Mouse (Mus musculus): ENCODE measurements around the gene Cdc42bpg. TPM values are rescaled to one million over a fixed set of nuclear protein-coding genes. Genes with fewer than 3 reads are reported as not detected.

Gene Cdc42bpg
- total and polyA plus RNA-seq, 3 experiments, result 2.6 to 4.5 TPM; not detected in 1

GRCm38 (mm10) chr19:6333761-6334595 is 27.7 kb downstream of the Cdc42bpg start:
- TF ChIP-seq UBTF (IDR thresholded peaks at IDR 0.05; ENCODE audit: borderline replicate concordance, insufficient read depth, low read depth, low read length) (0 out of 2 replicates have a peak, but pooled peaks have one; percentile 35), MAX (IDR thresholded peaks at IDR 0.05; ENCODE audit: low read length) (0 out of 2 replicates have a peak, but pooled peaks have one; percentile 72), CHD1 (IDR thresholded peaks at IDR 0.05; ENCODE audit: low read depth, low read length) (0 out of 2 replicates have a peak, but pooled peaks have one; percentile 71), ZNF384 (IDR thresholded peaks at IDR 0.05; ENCODE audit: low read depth, low read length) (peak; percentile 43; the same call in 1 of the 2 replicates), MEF2A (IDR thresholded peaks at IDR 0.05; ENCODE audit: extremely low read depth, insufficient replicate concordance, low read depth, low read length, poor library complexity, severe bottlenecking) (no peak)
- H3K4me3 ChIP-seq (ENCODE audit: control insufficient read depth in 1 of 2, insufficient read depth in 1 of 2, low read depth in 2 of 2, low read length in 2 of 2), result peak overlapping the region; percentile 45 to 72
- H3K36me3 ChIP-seq (ENCODE audit: control insufficient read depth in 1 of 2, insufficient read depth in 2 of 2, low read length in 2 of 2), result peaks cover 0 to 11% of the 10 kb centered on the region in 2 experiments; a peak in 2 of 4 replicates
- no peaks in the 10 kb centered on the region for H3K27me3 ChIP-seq (ENCODE audit: control insufficient read depth in 1 of 2, insufficient read depth in 2 of 2, low read length in 2 of 2)
- DNase-seq (ENCODE audit: low read depth, low spot score), result peak; percentile 52
- H3K27ac ChIP-seq (ENCODE audit: control insufficient read depth, low read depth, low read length), result peak overlapping the region; percentile 74
- H3K9me3 ChIP-seq (replicated peaks; ENCODE audit: insufficient read depth, low read length), result no peaks in the 10 kb centered on the region
- peaks cover 3 to 15% of the 10 kb centered on the region in 2 experiments for H3K4me1 ChIP-seq (ENCODE audit: control insufficient read depth in 1 of 2, insufficient read depth in 2 of 2, low read length in 2 of 2)
- peaks cover 14% of the 10 kb centered on the region for H3K79me2 ChIP-seq (ENCODE audit: control insufficient read depth, insufficient read depth, low read length, poor library complexity)
- peak overlapping the region; percentile 81 for H3K9ac ChIP-seq (ENCODE audit: control insufficient read depth, low read depth, low read length, poor library complexity, severe bottlenecking)

- Histone ChIP-seq H3K4me1 (ENCODE audit: control insufficient read depth in 1 of 2, insufficient read depth in 2 of 2, low read length in 2 of 2) (peaks cover 3 to 15% of the 10 kb centered on the region in 2 experiments), H3K79me2 (ENCODE audit: control insufficient read depth, insufficient read depth, low read length, poor library complexity) (peaks cover 14% of the 10 kb centered on the region), H3K4me3 (ENCODE audit: control insufficient read depth in 1 of 2, insufficient read depth in 1 of 2, low read depth in 2 of 2, low read length in 2 of 2) (peak within 1 kb of the TSS; percentile 57 to 72), H3K9me3 (replicated peaks; ENCODE audit: insufficient read depth, low read length) (no peaks in the 10 kb centered on the region), H3K36me3 (ENCODE audit: control insufficient read depth in 1 of 2, insufficient read depth in 2 of 2, low read length in 2 of 2) (peaks cover 0 to 11% of the 10 kb centered on the region in 2 experiments; a peak in 2 of 4 replicates), H3K27me3 (ENCODE audit: control insufficient read depth in 1 of 2, insufficient read depth in 2 of 2, low read length in 2 of 2) (no peaks in the 10 kb centered on the region), H3K27ac (ENCODE audit: control insufficient read depth, low read depth, low read length) (peak within 1 kb of the TSS; percentile 74), H3K9ac (ENCODE audit: control insufficient read depth, low read depth, low read length, poor library complexity, severe bottlenecking) (peak within 1 kb of the TSS; percentile 81)
- peak; percentile 98 for DNase-seq (ENCODE audit: low read depth, low spot score)
- TF ChIP-seq GATA1 (IDR thresholded peaks at IDR 0.05; ENCODE audit: low read depth, low read length) (no peak), MYB (IDR thresholded peaks at IDR 0.05; ENCODE audit: low read depth, low read length) (no peak), USF2 (IDR thresholded peaks at IDR 0.05; ENCODE audit: borderline replicate concordance in 1 of 2, insufficient read depth in 1 of 2, low read depth in 1 of 2, low read length in 2 of 2) (no peak), EP300 (IDR thresholded peaks at IDR 0.05; ENCODE audit: low read depth in 1 of 2, low read length in 2 of 2) (no peak), NELFE (IDR thresholded peaks at IDR 0.05; ENCODE audit: low read depth, low read length) (peak; percentile 95), CTCF (IDR thresholded peaks at IDR 0.05 in 2 of 3, conservative IDR thresholded peaks at IDR 0.05 in 1 of 3; ENCODE audit: control insufficient read depth in 1 of 3, insufficient read depth in 1 of 3, low read depth in 2 of 3, low read length in 3 of 3, poor library complexity in 1 of 3, severe bottlenecking in 1 of 3) (peak; percentile 5 to 44 (median 28); a peak in 3 of 6 replicates), MEF2A (IDR thresholded peaks at IDR 0.05; ENCODE audit: extremely low read depth, insufficient replicate concordance, low read depth, low read length, poor library complexity, severe bottlenecking) (no peak), TAL1 (IDR thresholded peaks at IDR 0.05; ENCODE audit: low read length) (no peak), TCF12 (IDR thresholded peaks at IDR 0.05; ENCODE audit: low read depth, low read length) (peak; percentile 42; the same call in 1 of the 2 replicates), MAX (IDR thresholded peaks at IDR 0.05; ENCODE audit: low read length) (no peak; the same call in 1 of the 2 replicates), RAD21 (IDR thresholded peaks at IDR 0.05; ENCODE audit: low read depth, low read length) (no peak), SMC3 (IDR thresholded peaks at IDR 0.05; ENCODE audit: low read depth, low read length) (no peak), ETS1 (IDR thresholded peaks at IDR 0.05; ENCODE audit: low read depth, low read length) (no peak; the same call in 1 of the 2 replicates), MXI1 (IDR thresholded peaks at IDR 0.05; ENCODE audit: low read depth, low read length) (peak; percentile 71), POLR2A (IDR thresholded peaks at IDR 0.05; ENCODE audit: control insufficient read depth in 1 of 2, insufficient read depth in 1 of 2, low read depth in 1 of 2, low read length in 2 of 2, poor library complexity in 1 of 2) (peak; percentile 33 to 98; a peak in 3 of 4 replicates), CHD2 (IDR thresholded peaks at IDR 0.05; ENCODE audit: low read length) (no peak), JUND (IDR thresholded peaks at IDR 0.05; ENCODE audit: low read depth, low read length) (no peak), HCFC1 (IDR thresholded peaks at IDR 0.05; ENCODE audit: low read depth, low read length) (peak; percentile 99), POLR2AphosphoS2 (IDR thresholded peaks at IDR 0.05; ENCODE audit: low read length) (peak; percentile 93), ELF1 (IDR thresholded peaks at IDR 0.05; ENCODE audit: low read depth, low read length) (peak; percentile 69), MAZ (IDR thresholded peaks at IDR 0.05; ENCODE audit: low read depth, low read length) (peak; percentile 56; the same call in 1 of the 2 replicates), GABPA (IDR thresholded peaks at IDR 0.05; ENCODE audit: low read depth, low read length) (no peak), ZNF384 (IDR thresholded peaks at IDR 0.05; ENCODE audit: low read depth, low read length) (no peak), E2F4 (IDR thresholded peaks at IDR 0.05; ENCODE audit: borderline replicate concordance, low read depth, low read length) (peak; percentile 62; the same call in 1 of the 2 replicates)
These were observed 28.6 kb downstream of the Cdc42bpg start, which contains the start of gene Men1 for GRCm38 (mm10) chr19:6334673-6335457. Men1 (plus strand) TSS chr19:6334979.

All from MEL (cell line).